Mouse (Mus musculus) spleen, adult 2 months (tissue): ENCODE measurements around the gene Espn. TPM values are rescaled to one million over a fixed set of nuclear protein-coding genes. Genes with fewer than 3 reads are reported as not detected.

Experiments used
- DNase-seq, 2 experiments: peaks; one replicate each; pipeline versions ENCODE4 v3.0.0 to v3.0.0-alpha.2; 2012 to 2021; ENCODE audit warnings: low spot score in 2 of 2, low read depth in 1 of 2
- H3K27ac ChIP-seq: fragments of 200-500 bp; 2 replicates; pipeline ENCODE4 v1.5.1; 2012; ENCODE audit warnings: low read length, inconsistent platforms; ENCODE audit not compliant: insufficient read depth
- H3K27me3 ChIP-seq: fragments of 200-500 bp; 2 replicates; pipeline ENCODE4 v1.6.1; 2012; ENCODE audit warnings: mild to moderate bottlenecking, moderate library complexity, low read length, inconsistent platforms; ENCODE audit not compliant: control insufficient read depth, insufficient read depth
- H3K36me3 ChIP-seq: fragments of 200-500 bp; 2 replicates; pipeline ENCODE4 v1.6.1; 2012; ENCODE audit warnings: mild to moderate bottlenecking, low read length, inconsistent platforms; ENCODE audit not compliant: control insufficient read depth, insufficient read depth
- H3K4me1 ChIP-seq: fragments of 200-500 bp; 2 replicates; pipeline ENCODE4 v1.6.1; 2011; ENCODE audit warnings: inconsistent platforms; ENCODE audit not compliant: control insufficient read depth, insufficient read depth, insufficient read length
- H3K4me3 ChIP-seq: fragments of 200-500 bp; 2 replicates; pipeline ENCODE4 v1.5.1; 2011; ENCODE audit warnings: mild to moderate bottlenecking, inconsistent platforms; ENCODE audit not compliant: insufficient read depth, insufficient read length; ENCODE audit errors: extremely low read depth
- CTCF ChIP-seq: fragments of 200-500 bp; IDR thresholded peaks from 2 replicates; pipeline ENCODE4 v1.5.1; 2011; ENCODE audit warnings: mild to moderate bottlenecking, inconsistent platforms; ENCODE audit not compliant: insufficient read depth, insufficient read length, insufficient replicate concordance; ENCODE audit errors: extremely low read depth
- POLR2A ChIP-seq: fragments of 200-500 bp; IDR thresholded peaks from 2 replicates; pipeline ENCODE4 v1.6.1; 2011; ENCODE audit warnings: low read depth, low read length, inconsistent platforms
- WGBS: fragments of 180-500 bp; shearing (Covaris S2); methylation state at CpG from one replicate; pipeline ENCODE4 v1.1.7; 2018; 5-methylcytosine and 5-hydroxymethylcytosine counted together
- polyA plus RNA-seq: library from polyadenylated mRNA; depleted of rRNA; stranded (reverse); fragments of >200 nt; gene quantifications from 2 replicates; pipeline ENCODE4 v1.2.3, GENCODE M21; 2012

The Espn gene
- polyA plus RNA-seq, 1 experiment: 2.1 TPM

- H3K4me3 ChIP-seq: no peak overlapping the region
- H3K36me3 ChIP-seq: no peaks in the 10 kb centered on the region
- DNase-seq: no peak
- no peaks in the 10 kb centered on the region; the same call in 1 of the 2 replicates for H3K4me1 ChIP-seq
- no peak overlapping the region for H3K27ac ChIP-seq
- H3K27me3 ChIP-seq: no peaks in the 10 kb centered on the region
- TF ChIP-seq POLR2A (no peak), CTCF (no peak)
- WGBS: 58% methylated on average over 8 of the region's 8 CpGs
Measured at GRCm38 (mm10) chr4:152092751-152093293, 59.3 kb downstream of the Espn start.

DNA sequence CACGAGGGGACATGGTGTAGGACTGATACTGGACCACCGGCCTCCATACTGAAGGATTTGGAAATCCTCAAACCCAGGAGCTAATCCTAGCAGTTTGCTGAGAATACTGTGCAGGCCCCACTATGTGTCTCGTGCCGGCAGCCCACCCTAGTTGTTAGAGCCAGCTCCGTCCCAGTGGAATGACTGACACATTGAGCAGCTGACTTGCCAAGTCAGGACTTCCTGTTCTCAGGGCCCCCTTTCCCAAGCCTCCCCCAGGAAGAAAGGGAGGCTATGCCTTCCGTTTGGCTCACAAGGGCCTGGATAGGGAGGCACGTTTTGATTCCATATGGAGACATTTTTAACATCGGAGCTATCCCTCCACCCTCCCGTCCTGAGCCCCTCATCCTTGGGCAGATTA is 62.0 kb downstream of the Espn start:
- Histone ChIP-seq H3K27ac (no peak overlapping the region), H3K4me1 (no peaks in the 10 kb centered on the region; the same call in none of the 2 replicates), H3K36me3 (no peaks in the 10 kb centered on the region), H3K27me3 (peaks cover 8% of the 10 kb centered on the region), H3K4me3 (no peak overlapping the region)
- DNase-seq: no peak
- TF ChIP-seq CTCF (no peak), POLR2A (no peak)
- 90% methylated on average over 9 of the region's 9 CpGs for WGBS

GRCm38 (mm10) chr4:152088556-152089120 is 63.5 kb downstream of the Espn start:
- H3K27ac ChIP-seq: no peak overlapping the region
- H3K27me3 ChIP-seq: peaks cover 9% of the 10 kb centered on the region
- no peaks in the 10 kb centered on the region; the same call in none of the 2 replicates for H3K4me1 ChIP-seq
- TF ChIP-seq POLR2A (no peak), CTCF (no peak)
- no peak overlapping the region for H3K4me3 ChIP-seq
- H3K36me3 ChIP-seq: no peaks in the 10 kb centered on the region
- DNase-seq: no peak
- 71% methylated on average over 8 of the region's 8 CpGs for WGBS

- DNase-seq: no peak
- TF ChIP-seq CTCF (no peak), POLR2A (no peak)
- Histone ChIP-seq H3K4me3 (no peak overlapping the region), H3K27ac (no peak overlapping the region), H3K27me3 (peaks cover 9% of the 10 kb centered on the region), H3K36me3 (no peaks in the 10 kb centered on the region), H3K4me1 (no peaks in the 10 kb centered on the region; the same call in none of the 2 replicates)
- 41% methylated on average over 4 of the region's 4 CpGs for WGBS
Measured at GRCm38 (mm10) chr4:152088133-152088532, 64.0 kb downstream of the Espn start.

DNA sequence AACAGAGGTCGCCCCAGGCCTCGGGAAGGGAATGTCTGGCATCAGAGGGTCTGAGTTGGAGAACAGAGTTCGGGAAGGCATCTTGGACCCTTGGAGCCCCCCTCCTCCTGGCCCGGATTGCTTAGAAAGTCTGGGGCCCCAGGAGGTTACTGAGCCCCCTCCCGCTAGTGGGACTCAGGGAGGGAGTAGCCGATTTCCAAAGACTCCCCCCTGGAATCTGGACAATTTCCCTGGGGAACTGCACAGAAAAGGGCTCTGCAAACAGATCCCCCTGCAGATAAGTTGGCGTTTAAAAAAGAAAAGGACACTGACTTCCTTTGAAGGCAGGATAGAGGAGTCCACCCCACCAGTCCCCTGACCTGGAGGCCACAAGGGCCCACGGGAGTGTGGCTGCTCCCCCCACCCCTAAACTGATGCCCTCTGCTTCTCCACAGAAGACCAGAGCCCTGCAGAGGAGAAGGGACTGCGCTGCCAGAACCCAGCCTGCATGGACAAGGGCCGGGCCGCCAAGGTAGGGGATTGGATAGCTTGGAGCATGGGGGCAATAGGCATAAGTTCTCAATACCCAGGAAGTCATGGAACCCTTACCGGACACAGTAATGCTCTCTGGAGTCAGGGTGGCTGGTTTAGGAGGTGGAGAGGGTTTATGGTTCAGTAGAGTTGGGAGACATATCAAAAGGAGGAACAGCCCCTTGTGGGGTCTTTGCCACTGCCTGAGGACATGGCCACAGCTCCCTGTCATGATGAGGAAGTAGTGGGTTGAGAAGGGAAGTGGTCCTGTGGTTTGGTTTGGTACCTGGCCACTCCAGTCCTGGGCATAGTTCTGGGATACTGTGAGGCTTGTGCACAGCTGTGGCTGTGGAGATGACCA is 64.7 kb downstream of the Espn start:
- TF ChIP-seq POLR2A (no peak), CTCF (no peak)

DNA sequence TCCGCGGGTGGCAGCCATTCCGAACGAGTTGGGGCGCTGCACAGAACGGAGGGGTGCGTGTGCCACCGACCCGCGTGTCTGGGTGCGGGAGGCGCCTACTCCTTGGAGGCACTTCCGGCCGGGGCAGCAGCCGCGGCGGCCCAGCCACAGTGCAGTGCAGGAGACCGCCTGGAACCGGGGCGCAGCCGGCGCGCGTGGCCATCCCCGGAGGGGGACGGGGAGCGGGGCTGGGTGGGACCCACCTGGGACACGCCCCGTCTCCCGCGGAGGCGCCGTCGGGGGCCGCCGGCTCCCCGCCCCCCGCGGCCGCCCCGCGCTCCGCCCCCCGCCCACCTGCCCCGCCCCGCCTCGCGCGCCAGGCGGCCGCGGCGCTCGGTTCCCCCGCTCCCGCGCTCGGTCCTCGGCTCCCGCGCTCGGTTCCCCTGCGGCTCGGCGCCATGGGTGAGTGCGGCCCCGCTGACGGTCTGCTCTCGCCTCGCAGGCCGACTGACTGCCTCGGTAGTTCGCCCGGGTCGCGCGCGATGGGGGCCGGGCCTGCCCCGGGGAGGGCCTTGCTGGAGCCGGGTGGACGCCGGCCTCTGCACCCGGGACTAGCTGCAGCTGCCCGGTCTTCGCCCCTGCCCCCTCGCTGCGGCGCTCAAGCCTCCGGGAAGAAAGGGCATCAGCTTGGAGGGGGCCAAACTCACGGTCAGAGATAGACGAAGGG is 65.5 kb downstream of the Espn start:
- peaks cover 9% of the 10 kb centered on the region for H3K27me3 ChIP-seq
- DNase-seq: peak in 1 of 2 experiments; percentile 27
- H3K36me3 ChIP-seq: no peaks in the 10 kb centered on the region
- H3K27ac ChIP-seq: 0 out of 2 replicates have a peak overlapping the region, but pooled peaks have one; percentile 21
- H3K4me1 ChIP-seq: no peaks in the 10 kb centered on the region; the same call in none of the 2 replicates
- TF ChIP-seq POLR2A: no peak
- no peak for TF ChIP-seq CTCF
- under 1% methylated on average over 64 of the region's 92 CpGs for WGBS
- peak overlapping the region; percentile 77 for H3K4me3 ChIP-seq

More for the DNA sequence above, 64.7 kb downstream of the Espn start:
- no peak overlapping the region for H3K27ac ChIP-seq
- peaks cover 9% of the 10 kb centered on the region for H3K27me3 ChIP-seq
- H3K4me3 ChIP-seq: peak overlapping the region; percentile 77; the same call in 1 of the 2 replicates
- WGBS: 6% methylated on average over 12 of the region's 12 CpGs
- no peak for DNase-seq
- no peaks in the 10 kb centered on the region for H3K36me3 ChIP-seq
- H3K4me1 ChIP-seq: no peaks in the 10 kb centered on the region; the same call in none of the 2 replicates
